Mouse (Mus musculus) central nervous system, embryonic 18 days (tissue): ENCODE data around the gene Nop9. TPM values are rescaled to one million over a fixed set of nuclear protein-coding genes. Genes with fewer than 3 reads are reported as not detected.

ENCODE experiments used
- polyA plus RNA-seq: library from polyadenylated mRNA; depleted of rRNA; stranded (reverse); fragments of >200 nt; gene quantifications from 2 replicates; pipeline ENCODE4 v1.2.3, GENCODE M21; 2012; rRNA removed

The Nop9 gene
- polyA plus RNA-seq, result 18.7 and 19.3 TPM in 2 replicates

DNA sequence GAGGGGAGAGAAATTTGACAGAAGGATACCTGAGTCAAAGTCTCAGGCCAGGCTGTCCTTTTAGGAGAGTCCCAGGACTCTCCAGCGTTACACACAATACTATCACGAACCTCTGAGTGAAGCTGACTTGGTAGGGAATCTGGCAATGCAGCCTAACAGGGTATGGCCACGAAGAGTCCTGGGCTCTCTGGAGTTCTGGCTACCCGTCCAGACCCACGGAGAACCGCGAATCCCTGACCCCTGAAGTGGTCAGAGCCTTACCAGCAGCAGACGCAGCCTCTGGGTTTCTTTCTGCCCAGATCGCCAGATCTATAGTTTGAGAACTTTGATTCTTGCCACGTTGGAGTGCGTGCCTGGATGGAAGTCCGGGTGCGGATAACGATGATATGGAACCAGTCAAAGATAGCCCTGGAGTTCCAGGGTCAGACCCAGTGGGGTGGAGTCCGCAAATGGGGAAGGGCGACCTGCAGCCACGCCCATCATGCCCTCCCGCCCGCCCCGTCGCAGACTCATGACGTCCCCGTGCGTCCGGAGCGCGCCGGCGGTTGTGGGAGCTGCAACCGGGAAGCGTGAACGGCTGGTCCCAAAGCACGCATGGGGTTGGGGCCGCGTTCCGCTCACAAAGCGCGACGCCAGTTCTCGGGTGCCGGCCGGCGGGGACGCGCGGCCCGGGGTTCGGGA, at the start of gene Nop9, which contains the start of gene Dhrs1:
TSS of gene Nop9 (plus strand) at position 514 of the 681 bp plus-strand sequence.
TSS of gene Dhrs1 (minus strand) at position 511 of the 681 bp plus-strand sequence.

DNA sequence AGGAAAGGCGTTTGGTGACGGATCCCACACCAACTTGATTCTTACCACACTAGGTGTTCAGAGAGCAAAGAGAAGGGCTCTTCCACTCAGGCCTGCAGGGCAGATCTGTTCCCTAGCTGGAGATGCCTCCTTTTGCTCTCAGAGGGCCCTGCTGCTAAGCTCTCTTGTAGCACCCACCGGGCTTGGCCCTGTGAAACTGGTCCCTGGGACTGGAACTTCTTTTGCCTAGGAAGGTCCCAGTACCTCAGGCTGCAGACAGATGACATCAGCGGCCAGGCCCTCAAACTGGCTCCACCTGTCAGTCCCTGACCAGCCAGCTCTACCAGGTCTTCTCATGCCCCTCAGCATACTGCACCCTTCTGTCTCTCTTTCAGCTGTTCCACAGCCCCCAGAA, 31.8 kb upstream of the Nop9 start, which contains the start of gene Tgm1:
TSS of gene Tgm1 (minus strand) at position 198 of the 394 bp plus-strand sequence.

DNA sequence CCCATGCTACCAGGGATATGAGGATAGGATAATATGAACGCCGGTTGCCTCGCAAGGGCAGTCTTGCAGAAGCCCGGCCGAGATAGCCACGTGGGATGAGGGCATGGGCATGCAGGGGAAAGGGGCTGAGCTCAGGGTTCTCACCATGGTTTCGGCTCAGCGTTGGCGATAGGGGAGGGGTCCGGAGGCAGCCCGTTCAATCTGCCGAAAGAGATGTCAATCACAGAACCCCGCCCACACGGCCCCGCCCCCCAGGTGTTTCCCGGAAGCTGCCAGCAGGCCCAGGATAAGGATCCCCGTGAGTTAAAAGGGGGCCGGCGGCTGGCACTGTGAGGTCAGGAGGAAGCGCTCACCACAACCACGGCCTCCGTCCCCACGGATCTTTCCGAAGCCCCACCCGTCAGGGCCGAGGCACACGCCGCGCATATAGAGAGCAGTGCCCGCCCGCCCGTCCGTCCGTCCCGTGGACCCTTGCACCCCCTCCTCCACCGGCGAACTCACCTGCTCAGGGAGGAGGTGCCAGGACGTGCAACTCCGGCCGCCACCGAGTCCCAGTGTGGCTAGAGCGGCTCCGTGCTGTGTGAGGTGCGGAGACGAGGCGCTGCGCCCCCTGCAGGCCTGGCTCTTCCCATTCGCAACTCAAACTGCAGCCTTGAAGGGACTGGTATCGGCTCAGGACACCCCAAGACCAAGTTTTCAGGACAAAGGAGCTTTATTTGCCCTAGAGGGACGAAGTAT, 23.6 kb upstream of the Nop9 start, which contains the start of gene Rabggta:
TSS of gene Rabggta (minus strand) at position 564 of the 738 bp plus-strand sequence.

DNA sequence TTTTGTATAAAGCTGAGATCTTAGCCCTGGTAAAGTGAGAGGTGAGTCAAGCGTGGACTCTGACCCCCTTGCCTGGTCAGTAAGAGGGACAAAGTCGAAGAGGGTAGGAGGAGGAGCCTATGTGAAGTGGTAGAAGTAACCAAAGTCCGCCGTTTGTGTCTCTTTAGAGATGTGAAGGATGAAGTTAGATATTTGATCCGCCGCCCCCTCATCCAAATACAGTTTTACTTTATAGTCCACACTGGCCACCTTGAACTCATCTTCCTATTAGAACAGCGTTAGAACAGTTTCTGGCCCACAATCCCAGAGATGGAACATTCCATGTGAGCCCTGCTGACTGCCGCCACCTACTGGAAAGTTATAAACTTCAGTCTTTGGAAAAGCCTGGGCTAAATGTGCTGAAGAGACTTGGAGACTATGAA, 12.9 kb downstream of the Nop9 start, which contains the start of gene Cideb:
TSS of gene Cideb (minus strand) at position 96 of the 422 bp plus-strand sequence.

DNA sequence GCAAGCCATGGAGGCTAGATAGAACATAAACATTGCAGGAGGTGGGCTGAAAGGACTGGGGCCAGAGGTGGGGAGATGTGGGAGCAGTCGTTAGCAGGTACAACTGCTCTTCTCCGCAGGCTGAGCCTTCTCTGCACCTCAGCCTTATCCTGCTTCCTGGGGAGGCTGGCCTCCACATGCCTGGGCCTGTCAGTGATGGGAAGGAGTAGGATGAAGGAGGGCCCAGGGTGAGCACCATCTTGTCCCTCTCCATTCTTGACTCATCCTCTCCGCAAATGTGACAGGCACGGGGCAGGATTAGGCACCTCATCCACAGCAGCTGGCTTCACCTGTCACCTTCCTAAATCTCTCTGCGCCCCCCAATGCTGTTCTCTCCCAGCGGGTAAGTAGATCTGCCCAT, 15.7 kb downstream of the Nop9 start, which contains the start of gene Ltb4r2:
TSS of gene Ltb4r2 (plus strand) at position 266 of the 400 bp plus-strand sequence.

DNA sequence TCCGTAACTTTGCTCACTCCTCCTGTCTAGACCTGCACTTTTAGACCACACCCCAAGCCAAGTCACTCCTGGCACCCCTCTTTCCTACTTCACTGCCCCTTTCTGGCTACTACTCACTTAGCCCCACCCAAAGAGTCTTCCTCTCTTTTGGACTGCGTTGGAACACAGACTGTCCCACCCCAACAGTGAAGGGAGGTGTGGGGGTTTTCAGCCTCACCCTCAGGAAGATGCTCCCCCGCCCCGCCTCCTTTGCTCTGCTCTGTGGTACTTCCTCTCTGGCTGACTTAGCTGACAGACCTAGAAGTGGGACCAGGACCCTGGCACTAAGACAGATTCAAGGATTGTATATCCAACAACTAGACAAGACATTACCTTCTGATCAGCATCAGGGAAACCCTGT, 20.2 kb downstream of the Nop9 start, which contains the start of gene Ltb4r1:
TSS of gene Ltb4r1 (plus strand) at position 267 of the 400 bp plus-strand sequence.

DNA sequence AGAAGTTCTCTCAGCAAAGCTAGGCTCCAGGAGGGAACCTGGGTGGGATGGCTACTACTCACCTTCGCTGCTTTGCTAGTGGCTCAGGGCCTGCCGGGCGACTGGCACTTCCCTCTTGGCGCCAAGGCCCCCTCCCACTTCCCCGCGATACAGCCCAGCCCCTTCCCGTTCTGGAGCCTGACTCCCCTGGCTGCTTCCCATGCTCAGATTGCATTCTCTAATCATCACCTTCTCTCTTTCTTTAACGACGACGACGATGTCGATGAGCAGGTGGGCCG, 38.4 kb downstream of the Nop9 start, which contains the start of gene Adcy4:
TSS of gene Adcy4 (minus strand) at position 138 of the 278 bp plus-strand sequence.

DNA sequence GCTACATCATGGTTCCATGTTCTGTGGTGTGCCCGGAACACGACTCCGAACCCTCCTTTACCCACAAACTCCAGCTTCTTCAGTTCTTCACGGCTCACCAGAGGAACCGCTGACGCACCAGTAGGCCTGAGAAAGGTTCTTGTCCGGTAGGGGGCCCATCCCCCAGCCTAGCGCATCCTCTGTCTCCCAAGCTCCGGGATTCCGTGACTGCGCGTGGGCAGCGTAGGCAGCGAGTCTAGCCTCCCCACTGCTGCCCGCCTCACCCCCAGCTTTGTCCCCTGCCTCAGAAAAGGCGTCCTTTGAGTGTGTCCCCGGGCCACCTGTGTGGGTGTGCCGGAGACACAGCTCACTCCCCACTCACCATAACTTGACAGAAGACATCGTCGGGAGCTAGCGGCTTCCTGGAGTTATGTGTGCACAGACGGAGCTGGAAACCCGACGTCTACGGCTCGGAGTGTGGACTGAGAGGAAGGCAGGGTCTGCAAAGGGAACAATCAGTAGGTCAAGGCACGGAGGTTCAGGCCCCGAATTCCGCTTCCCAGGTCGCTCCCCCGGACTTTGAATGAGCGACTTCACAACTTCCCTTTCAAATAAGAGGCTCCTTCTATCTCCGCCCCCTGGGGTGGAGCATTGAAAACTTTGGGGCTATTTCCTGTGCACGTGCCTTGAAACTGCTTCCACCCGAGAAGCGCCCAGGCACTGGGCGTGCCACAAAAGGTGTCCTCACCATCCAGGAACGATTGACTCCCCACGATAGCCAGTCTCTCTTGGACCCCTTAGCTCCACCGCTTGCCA, 43.0 kb downstream of the Nop9 start, which contains the start of gene Ripk3:
TSS of gene Ripk3 (minus strand) at position 610 of the 795 bp plus-strand sequence.

Other genes with a start within 250 kb of the Nop9 start
- gene Cpne6, start 235.2 kb upstream of the Nop9 start, polyA plus RNA-seq, result 44.9 and 48.5 TPM in 2 replicates
- 0.96 and 1.5 TPM in 2 replicates for gene Nrl, start 220.7 kb upstream of the Nop9 start, polyA plus RNA-seq
- 22.0 and 24.8 TPM in 2 replicates for gene Pck2, start 205.4 kb upstream of the Nop9 start, polyA plus RNA-seq
- gene Dcaf11, start 185.7 kb upstream of the Nop9 start, polyA plus RNA-seq, result 98.1 and 109 TPM in 2 replicates
- 0.59 TPM in 1 of 2 replicates, not detected in the other for gene A730061H03Rik, start 185.3 kb upstream of the Nop9 start, polyA plus RNA-seq
- 0.08 and 2.9 TPM in 2 replicates for gene Fitm1, start 170.1 kb upstream of the Nop9 start, polyA plus RNA-seq
- 138 and 140 TPM in 2 replicates for gene Psme1, start 167.6 kb upstream of the Nop9 start, polyA plus RNA-seq
- gene Emc9, start 160.4 kb upstream of the Nop9 start, polyA plus RNA-seq, result 43.1 and 47.2 TPM in 2 replicates
- gene Psme2, start 154.6 kb upstream of the Nop9 start, polyA plus RNA-seq, result 76.9 and 77.8 TPM in 2 replicates
- 21.9 and 24.7 TPM in 2 replicates for gene Rnf31, start 154.0 kb upstream of the Nop9 start, polyA plus RNA-seq
- 24.2 and 30.3 TPM in 2 replicates for gene Irf9, start 142.1 kb upstream of the Nop9 start, polyA plus RNA-seq
- gene Rec8, start 127.7 kb upstream of the Nop9 start, polyA plus RNA-seq, result 17.6 and 22.2 TPM in 2 replicates
- 202 and 205 TPM in 2 replicates for gene Ipo4, start 109.7 kb upstream of the Nop9 start, polyA plus RNA-seq
- 5.1 TPM in 2 replicates for gene Gm49378, start 107.8 kb upstream of the Nop9 start, polyA plus RNA-seq
- gene Tm9sf1, start 101.9 kb upstream of the Nop9 start, polyA plus RNA-seq, result 35.5 and 36.6 TPM in 2 replicates
- 1.2 and 1.4 TPM in 2 replicates for gene Tssk4, start 95.5 kb upstream of the Nop9 start, polyA plus RNA-seq
- gene Mdp1, start 85.2 kb upstream of the Nop9 start, polyA plus RNA-seq, result 49.7 and 51.7 TPM in 2 replicates
- gene Gmpr2, start 73.8 kb upstream of the Nop9 start, polyA plus RNA-seq, result 39.3 and 44.8 TPM in 2 replicates
- gene Nedd8, start 73.6 kb upstream of the Nop9 start, polyA plus RNA-seq, result 467 and 498 TPM in 2 replicates
- gene Tinf2, start 63.9 kb upstream of the Nop9 start, polyA plus RNA-seq, result 19.4 and 19.8 TPM in 2 replicates
- gene Tgm1, start 31.8 kb upstream of the Nop9 start, polyA plus RNA-seq, result 0.31 and 2.6 TPM in 2 replicates
- 70.1 and 73.0 TPM in 2 replicates for gene Rabggta, start 23.4 kb upstream of the Nop9 start, polyA plus RNA-seq
- 87.8 and 91.7 TPM in 2 replicates for gene Dhrs1, start within 50 bp of the Nop9 start, polyA plus RNA-seq
- 0.88 and 1.0 TPM in 2 replicates for gene Cideb, start 12.8 kb downstream of the Nop9 start, polyA plus RNA-seq
- gene Ltb4r2, start 15.7 kb downstream of the Nop9 start, polyA plus RNA-seq, result 0.35 and 0.48 TPM in 2 replicates
- gene Ltb4r1, start 20.3 kb downstream of the Nop9 start, polyA plus RNA-seq, result 0.47 and 0.59 TPM in 2 replicates
- gene Adcy4, start 38.4 kb downstream of the Nop9 start, polyA plus RNA-seq, result 2.7 and 3.0 TPM in 2 replicates
- 1.1 and 1.3 TPM in 2 replicates for gene Ripk3, start 43.2 kb downstream of the Nop9 start, polyA plus RNA-seq
- gene Nfatc4, start 77.5 kb downstream of the Nop9 start, polyA plus RNA-seq, result 9.2 and 11.3 TPM in 2 replicates
- gene Nynrin, start 108.3 kb downstream of the Nop9 start, polyA plus RNA-seq, result 11.6 and 11.8 TPM in 2 replicates
- gene Cbln3, start 138.7 kb downstream of the Nop9 start, polyA plus RNA-seq, result 0.59 and 0.63 TPM in 2 replicates
- 12.2 and 12.4 TPM in 2 replicates for gene Khnyn, start 139.3 kb downstream of the Nop9 start, polyA plus RNA-seq
- 137 and 138 TPM in 2 replicates for gene Sdr39u1, start 154.6 kb downstream of the Nop9 start, polyA plus RNA-seq
- gene Cma1, start 199.0 kb downstream of the Nop9 start, polyA plus RNA-seq, result 1.0 and 3.2 TPM in 2 replicates
- gene Cma2, start 205.3 kb downstream of the Nop9 start, polyA plus RNA-seq, result not detected in 2 replicates